In genomic region chr9:91654071-91654470, GRCm38 (mm10) we compare ENCODE assay signal across 19 mouse cellular contexts.
DNase-seq lines count a peak whose midpoint lies in the region; ATAC-seq lines count a peak whose summit lies in the region.
"Had no signal": no experiment of that assay in that cellular context is flagged by ENCODE, and none has a peak within 500 bp of the region (broad histone marks: within the 10 kb centered on the region; RNA-seq: fewer than 3 reads in every experiment).

No protein-coding gene starts in this region.

- no peak for DNase-seq in cerebellum, adult 8-10 months
- DNase-seq in midbrain, embryonic 11.5 days (ENCODE audit: low spot score, missing footprints): peak; percentile 72
- DNase-seq in forelimb bud, embryonic 11.5 days (ENCODE audit: low read depth, low spot score): peak; percentile 5
- DNase-seq in frontal cortex, postnatal 14 days (ENCODE audit: low spot score in 2 of 2): no peak
- DNase-seq: gastrocnemius, postnatal 10 days; heart, postnatal 4 days; kidney, adult 18-20 months; lung, postnatal 10 days; spleen, adult 18-20 months had no signal

- no peak overlapping the region for H3K4me3 ChIP-seq in hindbrain, embryonic 16.5 days (ENCODE audit: low read length)
- no peak overlapping the region for H3K4me3 ChIP-seq in hindbrain, embryonic 13.5 days
- H3K4me3 ChIP-seq in midbrain, embryonic 11.5 days (ENCODE audit: low read depth, low read length): no peak overlapping the region
- H3K4me3 ChIP-seq in midbrain, embryonic 13.5 days (replicated peaks): no peak overlapping the region
- H3K4me3 ChIP-seq: embryonic facial prominence, embryonic 13.5 days; forebrain, embryonic 12.5 days; neural tube, embryonic 13.5 days had no signal

- WGBS in hindbrain, embryonic 16.5 days: 32% methylated on average over 4 of the region's 4 CpGs
- WGBS in hindbrain, embryonic 13.5 days: 39% methylated on average over 4 of the region's 4 CpGs
- WGBS in midbrain, embryonic 11.5 days: 50% methylated on average over 4 of the region's 4 CpGs
- 36% methylated on average over 4 of the region's 4 CpGs for WGBS in midbrain, embryonic 13.5 days

- no peaks in the 10 kb centered on the region for H3K9me3 ChIP-seq in hindbrain, embryonic 16.5 days (ENCODE audit: control insufficient read depth, low read length)
- no peaks in the 10 kb centered on the region for H3K9me3 ChIP-seq in hindbrain, embryonic 13.5 days
- no peaks in the 10 kb centered on the region for H3K9me3 ChIP-seq in midbrain, embryonic 11.5 days (ENCODE audit: control insufficient read depth, low read length)
- H3K9me3 ChIP-seq in midbrain, embryonic 13.5 days: no peaks in the 10 kb centered on the region
- H3K9me3 ChIP-seq: embryonic facial prominence, embryonic 13.5 days; forebrain, embryonic 12.5 days; neural tube, embryonic 13.5 days had no signal

- H3K27me3 ChIP-seq in hindbrain, embryonic 16.5 days (replicated peaks; ENCODE audit: control insufficient read depth, insufficient read depth, low read length): no peaks in the 10 kb centered on the region
- no peaks in the 10 kb centered on the region for H3K27me3 ChIP-seq in hindbrain, embryonic 13.5 days
- no peaks in the 10 kb centered on the region for H3K27me3 ChIP-seq in midbrain, embryonic 11.5 days (ENCODE audit: control insufficient read depth, insufficient read depth, low read length)
- H3K27me3 ChIP-seq in midbrain, embryonic 13.5 days: no peaks in the 10 kb centered on the region
- H3K27me3 ChIP-seq: CH12.LX; embryonic facial prominence, embryonic 13.5 days; forebrain, embryonic 12.5 days; neural tube, embryonic 13.5 days had no signal

- no peaks in the 10 kb centered on the region for H3K4me1 ChIP-seq in hindbrain, embryonic 16.5 days (ENCODE audit: control insufficient read depth, insufficient read depth, low read depth, low read length)
- no peaks in the 10 kb centered on the region for H3K4me1 ChIP-seq in hindbrain, embryonic 13.5 days (replicated peaks)
- H3K4me1 ChIP-seq in midbrain, embryonic 11.5 days (ENCODE audit: control insufficient read depth, insufficient read depth, low read length): no peaks in the 10 kb centered on the region
- H3K4me1 ChIP-seq in midbrain, embryonic 13.5 days (replicated peaks): no peaks in the 10 kb centered on the region
- H3K4me1 ChIP-seq: embryonic facial prominence, embryonic 13.5 days had no signal

- H3K27ac ChIP-seq in hindbrain, embryonic 16.5 days (ENCODE audit: low read depth, low read length): no peak overlapping the region
- H3K27ac ChIP-seq in hindbrain, embryonic 13.5 days: no peak overlapping the region
- H3K27ac ChIP-seq in midbrain, embryonic 11.5 days (ENCODE audit: low read depth, low read length): no peak overlapping the region
- H3K27ac ChIP-seq in midbrain, embryonic 13.5 days: no peak overlapping the region
- H3K27ac ChIP-seq: embryonic facial prominence, embryonic 13.5 days; forebrain, embryonic 12.5 days; neural tube, embryonic 13.5 days had no signal

- no peak overlapping the region for H3K4me2 ChIP-seq in hindbrain, embryonic 16.5 days (ENCODE audit: low read length)
- no peak overlapping the region for H3K4me2 ChIP-seq in hindbrain, embryonic 13.5 days
- no peak overlapping the region for H3K4me2 ChIP-seq in midbrain, embryonic 11.5 days
- H3K4me2 ChIP-seq in midbrain, embryonic 13.5 days (replicated peaks): no peak overlapping the region
- H3K4me2 ChIP-seq: embryonic facial prominence, embryonic 13.5 days; forebrain, embryonic 12.5 days; heart, embryonic 11.5 days; liver, embryonic 11.5 days; neural tube, embryonic 13.5 days had no signal

- peak; percentile 56; the same call in 1 of the 2 replicates for ATAC-seq in cerebellum, adult (ENCODE audit: insufficient number of reproducible peaks, low FRiP score, low TSS enrichment)
- ATAC-seq in hindbrain, embryonic 16.5 days: peak; percentile 63; the same call in 1 of the 2 replicates
- no peak; the same call in 1 of the 2 replicates for ATAC-seq in hindbrain, embryonic 13.5 days (ENCODE audit: low FRiP score)
- 0 out of 2 replicates have a peak, but pooled peaks have one; percentile 27 for ATAC-seq in midbrain, embryonic 11.5 days (ENCODE audit: low FRiP score)
- ATAC-seq in midbrain, embryonic 13.5 days: no peak

- no peaks in the 10 kb centered on the region for H3K36me3 ChIP-seq in hindbrain, embryonic 16.5 days (ENCODE audit: control insufficient read depth, insufficient read depth, low read length)
- no peaks in the 10 kb centered on the region for H3K36me3 ChIP-seq in hindbrain, embryonic 13.5 days
- H3K36me3 ChIP-seq in midbrain, embryonic 11.5 days (ENCODE audit: control insufficient read depth, insufficient read depth, low read length): no peaks in the 10 kb centered on the region
- no peaks in the 10 kb centered on the region for H3K36me3 ChIP-seq in midbrain, embryonic 13.5 days
- H3K36me3 ChIP-seq: embryonic facial prominence, embryonic 13.5 days; forebrain, embryonic 12.5 days; neural tube, embryonic 13.5 days had no signal

- H3K9ac ChIP-seq in hindbrain, embryonic 16.5 days (ENCODE audit: low read depth, low read length): no peak overlapping the region
- no peak overlapping the region for H3K9ac ChIP-seq in hindbrain, embryonic 13.5 days
- H3K9ac ChIP-seq in midbrain, embryonic 11.5 days (ENCODE audit: low read length): no peak overlapping the region
- no peak overlapping the region for H3K9ac ChIP-seq in midbrain, embryonic 13.5 days (replicated peaks)
- H3K9ac ChIP-seq: embryonic facial prominence, embryonic 13.5 days; forebrain, embryonic 12.5 days; neural tube, embryonic 13.5 days had no signal

Comparison
In these comparisons a context has a peak if more than half of its experiments do, and no peak if none do; other contexts are left out.
1. ATAC-seq: peak in cerebellum, adult (single experiment), hindbrain, embryonic 16.5 days (single experiment) and midbrain, embryonic 11.5 days (single experiment); none in hindbrain, embryonic 13.5 days (single experiment) and midbrain, embryonic 13.5 days (single experiment).
2. DNase-seq: peak in midbrain, embryonic 11.5 days (single experiment) and forelimb bud, embryonic 11.5 days (single experiment); none in cerebellum, adult 8-10 months (single experiment) and frontal cortex, postnatal 14 days (0 of 2).